Mouse (Mus musculus): Measurements from ENCODE around the gene Rab5c. TPM values are rescaled to one million over a fixed set of nuclear protein-coding genes. Genes with fewer than 3 reads are reported as not detected.

Gene Rab5c
- polyA plus RNA-seq, 1 experiment from 2014 or later: 63.3 TPM

DNA sequence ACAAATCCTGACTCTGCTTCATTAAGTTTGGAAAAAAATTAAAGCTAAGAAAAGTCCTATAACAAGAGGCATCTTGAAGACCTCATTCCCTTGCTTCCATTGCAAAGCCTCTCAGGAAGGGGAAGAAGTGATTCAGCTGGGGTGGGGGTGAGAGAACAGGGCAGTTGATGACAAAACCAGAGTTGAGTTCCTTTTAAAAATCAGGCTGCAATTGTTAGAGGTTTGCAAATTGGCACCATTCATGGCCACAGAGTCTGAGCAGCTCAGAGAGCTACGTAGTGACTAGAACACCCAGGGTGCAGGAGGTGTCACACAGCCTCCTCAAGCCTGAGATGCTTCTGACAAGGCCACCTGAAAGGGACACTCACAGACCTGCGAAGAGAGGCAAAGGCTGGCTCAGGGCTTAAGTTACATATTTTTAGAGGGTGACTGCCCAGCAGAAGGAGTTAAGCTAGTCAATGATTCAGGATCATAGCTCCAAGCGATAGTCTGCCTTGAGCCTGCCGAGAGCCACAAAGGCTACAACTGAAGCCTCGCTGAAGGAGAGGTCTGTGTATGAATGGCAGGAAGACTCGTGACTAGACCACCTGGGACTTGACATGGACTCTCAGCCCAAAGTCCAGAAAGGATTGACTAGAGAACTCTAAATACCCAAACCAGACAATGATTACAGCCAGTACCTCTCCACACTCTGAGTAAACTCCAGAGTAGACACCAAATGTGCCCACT is 7.4 kb downstream of the Rab5c start:
- no peak for DNase-seq (ENCODE audit: low spot score)
- Histone ChIP-seq H3K9ac (ENCODE audit: low read length) (no peak overlapping the region), H3K4me3 (ENCODE audit: low read depth, low read length) (no peak overlapping the region), H3K36me3 (ENCODE audit: control insufficient read depth, insufficient read depth, low read length) (no peaks in the 10 kb centered on the region), H3K27me3 (ENCODE audit: control insufficient read depth, insufficient read depth, low read length) (no peaks in the 10 kb centered on the region), H3K4me1 (ENCODE audit: control insufficient read depth, insufficient read depth, low read length) (no peaks in the 10 kb centered on the region), H3K4me2 (ENCODE audit: low read depth) (no peak overlapping the region), H3K27ac (ENCODE audit: low read depth, low read length) (no peak overlapping the region), H3K9me3 (ENCODE audit: control insufficient read depth, low read length) (no peaks in the 10 kb centered on the region)
- WGBS: 82% methylated on average over 6 of the region's 6 CpGs
- no peak for ATAC-seq (ENCODE audit: insufficient read depth, low FRiP score, low TSS enrichment)

DNA sequence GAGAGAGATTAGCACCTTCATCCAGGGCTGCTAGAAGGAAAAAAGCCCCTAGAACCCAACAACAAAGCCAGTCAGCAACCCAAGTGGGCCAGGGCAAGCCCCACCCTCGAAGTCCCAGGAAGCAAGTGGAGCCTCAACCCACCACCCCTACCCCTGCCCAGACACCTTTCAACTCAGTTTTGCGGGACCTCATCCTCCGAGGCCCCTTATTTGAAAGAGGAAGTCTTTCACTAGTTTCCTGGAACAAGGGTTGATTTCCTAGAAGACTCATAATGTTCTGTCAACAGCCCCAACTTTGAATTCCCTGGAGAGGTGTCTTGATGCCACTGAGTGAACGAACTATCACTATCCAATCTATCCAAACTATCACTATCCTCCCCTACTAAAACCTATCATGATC is 8.0 kb downstream of the Rab5c start:
- Histone ChIP-seq H3K4me3 (ENCODE audit: low read depth, low read length) (no peak overlapping the region), H3K9ac (ENCODE audit: low read length) (no peak overlapping the region), H3K4me1 (ENCODE audit: control insufficient read depth, insufficient read depth, low read length) (no peaks in the 10 kb centered on the region), H3K27ac (ENCODE audit: low read depth, low read length) (no peak overlapping the region), H3K4me2 (ENCODE audit: low read depth) (no peak overlapping the region), H3K27me3 (ENCODE audit: control insufficient read depth, insufficient read depth, low read length) (no peaks in the 10 kb centered on the region), H3K36me3 (ENCODE audit: control insufficient read depth, insufficient read depth, low read length) (no peaks in the 10 kb centered on the region), H3K9me3 (ENCODE audit: control insufficient read depth, low read length) (no peaks in the 10 kb centered on the region)
- ATAC-seq (ENCODE audit: insufficient read depth, low FRiP score, low TSS enrichment): no peak
- DNase-seq (ENCODE audit: low spot score): no peak
- WGBS: 92% methylated on average over 4 of the region's 4 CpGs

DNA sequence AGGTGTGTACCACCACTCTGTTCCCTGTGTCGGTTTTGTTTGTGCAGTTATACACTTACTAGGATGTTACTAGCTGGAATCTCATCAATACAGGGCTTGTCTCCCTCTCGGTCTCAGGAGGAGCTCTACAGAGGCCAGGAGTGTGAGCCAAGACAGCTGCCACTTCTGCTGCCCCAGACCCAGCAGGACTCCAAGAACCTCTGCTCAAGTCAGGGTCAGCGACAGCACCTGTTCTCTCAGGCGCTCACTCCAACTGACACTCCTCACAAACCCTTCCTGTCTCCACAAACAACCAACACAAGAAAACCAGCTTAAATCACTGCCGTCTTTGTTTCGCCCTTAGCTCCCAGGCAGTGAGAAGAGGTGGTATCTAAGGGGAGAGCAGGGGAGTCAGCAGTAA is 9.4 kb downstream of the Rab5c start:
- Histone ChIP-seq H3K4me1 (ENCODE audit: control insufficient read depth, insufficient read depth, low read length) (no peaks in the 10 kb centered on the region), H3K36me3 (ENCODE audit: control insufficient read depth, insufficient read depth, low read length) (no peaks in the 10 kb centered on the region), H3K9ac (ENCODE audit: low read length) (no peak overlapping the region), H3K9me3 (ENCODE audit: control insufficient read depth, low read length) (no peaks in the 10 kb centered on the region), H3K4me3 (ENCODE audit: low read depth, low read length) (no peak overlapping the region), H3K4me2 (ENCODE audit: low read depth) (no peak overlapping the region), H3K27ac (ENCODE audit: low read depth, low read length) (no peak overlapping the region), H3K27me3 (ENCODE audit: control insufficient read depth, insufficient read depth, low read length) (no peaks in the 10 kb centered on the region)
- 86% methylated on average over 6 of the region's 6 CpGs for WGBS
- DNase-seq (ENCODE audit: low spot score) (no peak), ATAC-seq (ENCODE audit: insufficient read depth, low FRiP score, low TSS enrichment) (no peak)

DNA sequence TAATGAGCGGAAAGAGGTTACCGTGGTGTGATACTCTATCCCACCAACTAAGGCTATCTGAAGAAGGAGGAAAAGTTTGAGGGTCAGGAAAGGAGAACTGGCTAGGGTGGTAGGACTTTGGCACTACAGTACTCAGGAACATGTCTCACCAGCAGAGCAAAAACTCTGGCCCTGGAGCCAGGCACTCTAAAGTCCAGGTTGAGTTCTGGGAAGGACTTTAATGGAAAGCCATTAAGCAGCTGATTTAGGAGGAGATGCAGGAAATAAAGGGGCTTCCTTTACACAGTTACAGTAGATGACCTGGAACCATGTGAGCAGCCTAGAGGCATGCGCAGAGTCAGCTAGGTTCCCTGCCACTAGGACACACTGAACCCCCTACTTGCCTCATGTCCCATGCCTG is 10.8 kb downstream of the Rab5c start:
- no peaks in the 10 kb centered on the region for H3K27me3 ChIP-seq (ENCODE audit: control insufficient read depth, insufficient read depth, low read length)
- H3K4me2 ChIP-seq (ENCODE audit: low read depth): no peak overlapping the region
- no peak overlapping the region for H3K4me3 ChIP-seq (ENCODE audit: low read depth, low read length)
- no peak overlapping the region for H3K27ac ChIP-seq (ENCODE audit: low read depth, low read length)
- no peaks in the 10 kb centered on the region for H3K9me3 ChIP-seq (ENCODE audit: control insufficient read depth, low read length)
- no peaks in the 10 kb centered on the region for H3K36me3 ChIP-seq (ENCODE audit: control insufficient read depth, insufficient read depth, low read length)
- WGBS: 97% methylated on average over 3 of the region's 3 CpGs
- H3K9ac ChIP-seq (ENCODE audit: low read length): no peak overlapping the region
- ATAC-seq (ENCODE audit: insufficient read depth, low FRiP score, low TSS enrichment): no peak
- no peaks in the 10 kb centered on the region; the same call in 1 of the 2 replicates for H3K4me1 ChIP-seq (ENCODE audit: control insufficient read depth, insufficient read depth, low read length)
- DNase-seq (ENCODE audit: low spot score): no peak

DNA sequence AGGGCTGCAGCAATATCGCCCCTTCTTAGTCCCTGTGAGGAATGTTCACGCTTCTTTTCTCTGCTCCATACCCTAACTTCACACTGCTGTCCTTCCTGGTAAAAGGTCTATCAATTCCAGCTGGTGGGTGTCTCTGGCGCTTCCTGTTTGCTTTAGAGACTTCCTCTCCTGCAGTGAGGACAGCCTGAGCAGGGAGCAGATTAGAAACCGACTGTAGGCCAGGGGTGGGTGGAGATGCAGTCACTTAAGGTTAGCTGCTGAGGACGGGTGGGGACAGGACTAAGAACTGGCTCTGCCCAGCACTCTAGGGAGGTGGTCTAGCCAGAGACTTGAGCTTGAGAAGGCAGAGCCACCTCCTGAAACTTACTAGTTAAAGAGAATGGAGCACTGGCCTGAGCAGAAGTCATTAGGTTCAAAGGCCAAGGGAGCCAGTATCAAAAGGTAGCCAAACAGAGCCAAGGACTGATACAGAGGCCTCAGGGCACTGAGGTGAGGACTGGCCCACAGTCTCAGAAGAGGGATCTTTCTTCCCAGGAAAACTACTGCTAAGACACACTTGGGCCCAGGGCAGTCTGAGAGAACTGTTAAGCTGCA is 13.0 kb downstream of the Rab5c start:
- H3K4me2 ChIP-seq (ENCODE audit: low read depth): no peak overlapping the region
- H3K4me1 ChIP-seq (ENCODE audit: control insufficient read depth, insufficient read depth, low read length): no peaks in the 10 kb centered on the region; the same call in 1 of the 2 replicates
- no peak overlapping the region for H3K27ac ChIP-seq (ENCODE audit: low read depth, low read length)
- no peaks in the 10 kb centered on the region for H3K27me3 ChIP-seq (ENCODE audit: control insufficient read depth, insufficient read depth, low read length)
- ATAC-seq (ENCODE audit: insufficient read depth, low FRiP score, low TSS enrichment): no peak
- H3K9me3 ChIP-seq (ENCODE audit: control insufficient read depth, low read length): no peaks in the 10 kb centered on the region
- H3K9ac ChIP-seq (ENCODE audit: low read length): 0 out of 2 replicates have a peak overlapping the region, but pooled peaks have one; percentile 6
- H3K36me3 ChIP-seq (ENCODE audit: control insufficient read depth, insufficient read depth, low read length): no peaks in the 10 kb centered on the region
- no peak overlapping the region for H3K4me3 ChIP-seq (ENCODE audit: low read depth, low read length)
- 49% methylated on average over 5 of the region's 5 CpGs for WGBS
- no peak for DNase-seq (ENCODE audit: low spot score)

DNA sequence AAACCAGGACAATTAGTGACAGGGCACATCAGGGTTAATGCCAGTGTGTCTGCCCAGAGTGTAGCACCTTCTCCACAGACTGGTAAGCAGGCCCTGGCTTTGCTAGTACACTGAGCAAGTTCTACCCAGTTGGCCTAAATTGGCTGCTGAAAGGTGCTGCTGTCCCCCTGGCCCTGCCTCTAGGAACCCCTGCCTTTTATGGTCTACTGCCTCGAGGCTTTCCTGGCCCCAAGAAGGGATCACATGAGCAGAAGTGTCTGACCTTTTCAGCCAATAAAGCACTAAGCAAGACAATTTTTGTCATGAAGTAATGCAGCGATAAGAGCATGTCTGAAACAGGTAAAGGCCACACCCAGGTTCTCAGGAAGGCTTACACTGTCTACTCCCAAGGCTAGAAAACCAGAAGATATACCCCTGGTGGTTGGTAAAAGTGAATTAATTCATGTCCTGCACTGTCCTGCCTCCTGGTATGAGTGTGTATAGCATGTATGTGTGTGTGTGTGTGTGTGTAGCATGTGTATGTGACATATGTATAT is 15.5 kb downstream of the Rab5c start:
- 51% methylated on average over 2 of the region's 2 CpGs for WGBS
- Histone ChIP-seq H3K36me3 (ENCODE audit: control insufficient read depth, insufficient read depth, low read length) (peaks cover 3% of the 10 kb centered on the region), H3K27ac (ENCODE audit: low read depth, low read length) (no peak overlapping the region), H3K4me2 (ENCODE audit: low read depth) (no peak overlapping the region), H3K4me3 (ENCODE audit: low read depth, low read length) (no peak overlapping the region), H3K27me3 (ENCODE audit: control insufficient read depth, insufficient read depth, low read length) (no peaks in the 10 kb centered on the region), H3K9me3 (ENCODE audit: control insufficient read depth, low read length) (no peaks in the 10 kb centered on the region), H3K4me1 (ENCODE audit: control insufficient read depth, insufficient read depth, low read length) (no peaks in the 10 kb centered on the region; the same call in 1 of the 2 replicates), H3K9ac (ENCODE audit: low read length) (no peak overlapping the region)
- DNase-seq (ENCODE audit: low spot score): no peak
- ATAC-seq (ENCODE audit: insufficient read depth, low FRiP score, low TSS enrichment): no peak

DNA sequence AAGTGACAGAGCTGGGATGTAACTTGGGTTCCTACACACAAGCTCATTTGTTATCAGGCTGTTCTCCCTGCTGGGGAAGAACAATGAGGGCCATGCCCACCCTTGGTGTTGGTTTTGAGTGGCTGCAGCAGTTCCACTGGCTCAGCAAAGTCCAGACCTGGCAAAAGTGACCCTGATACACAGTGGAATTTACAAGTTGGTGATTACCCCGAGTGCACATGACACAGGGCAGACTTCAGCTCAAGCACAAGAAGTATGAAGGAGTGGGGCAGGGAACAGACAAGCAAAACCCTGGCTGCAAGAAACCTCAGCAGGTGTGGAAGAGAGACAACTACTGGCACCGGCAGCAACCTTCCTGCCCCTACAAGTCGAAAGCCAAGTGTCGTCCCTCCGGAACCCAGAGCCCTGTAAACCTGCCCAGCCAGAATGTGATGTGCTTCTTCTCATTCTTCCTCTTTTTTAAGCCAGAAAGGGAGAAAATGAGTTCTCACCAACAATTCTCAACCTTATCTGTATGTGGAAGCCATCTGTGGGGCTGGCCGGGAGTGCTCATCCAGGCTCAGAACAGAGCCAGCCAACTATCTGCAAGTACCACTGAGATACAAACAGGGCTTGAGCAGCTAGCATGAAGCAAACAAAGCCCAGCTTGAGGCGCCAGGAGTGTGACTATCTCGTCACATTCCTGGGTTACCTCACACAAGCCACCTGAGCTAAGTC is 16.1 kb downstream of the Rab5c start:
- Histone ChIP-seq H3K4me2 (ENCODE audit: low read depth) (no peak overlapping the region), H3K36me3 (ENCODE audit: control insufficient read depth, insufficient read depth, low read length) (peaks cover 3% of the 10 kb centered on the region), H3K4me3 (ENCODE audit: low read depth, low read length) (no peak overlapping the region), H3K9ac (ENCODE audit: low read length) (no peak overlapping the region), H3K4me1 (ENCODE audit: control insufficient read depth, insufficient read depth, low read length) (no peaks in the 10 kb centered on the region; the same call in 1 of the 2 replicates), H3K9me3 (ENCODE audit: control insufficient read depth, low read length) (no peaks in the 10 kb centered on the region), H3K27ac (ENCODE audit: low read depth, low read length) (no peak overlapping the region), H3K27me3 (ENCODE audit: control insufficient read depth, insufficient read depth, low read length) (no peaks in the 10 kb centered on the region)
- DNase-seq (ENCODE audit: low spot score) (no peak), ATAC-seq (ENCODE audit: insufficient read depth, low FRiP score, low TSS enrichment) (no peak)
- 78% methylated on average over 8 of the region's 8 CpGs for WGBS

DNA sequence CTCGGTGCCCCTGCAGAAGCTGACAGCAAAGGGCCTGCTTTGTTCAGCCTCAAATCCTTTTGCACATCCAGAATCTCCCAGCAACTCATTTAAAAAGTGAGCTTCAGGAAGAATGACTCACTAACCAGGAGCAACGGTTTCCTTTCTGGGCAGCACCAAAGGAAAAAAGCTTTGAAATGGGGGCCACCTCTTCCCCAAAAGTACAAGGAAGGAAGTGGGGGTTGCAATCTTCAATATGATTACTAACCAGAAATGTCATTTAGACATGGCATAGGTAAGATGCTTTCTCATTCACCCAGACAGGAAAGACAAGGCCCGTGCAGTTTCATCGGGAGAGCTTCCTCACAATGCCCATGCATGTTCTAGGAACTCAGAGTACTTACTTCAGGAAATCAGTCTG is 16.8 kb downstream of the Rab5c start:
- Histone ChIP-seq H3K9ac (ENCODE audit: low read length) (peak overlapping the region; percentile 6; the same call in 1 of the 2 replicates), H3K4me1 (ENCODE audit: control insufficient read depth, insufficient read depth, low read length) (no peaks in the 10 kb centered on the region; the same call in 1 of the 2 replicates), H3K9me3 (ENCODE audit: control insufficient read depth, low read length) (no peaks in the 10 kb centered on the region), H3K36me3 (ENCODE audit: control insufficient read depth, insufficient read depth, low read length) (peaks cover 3% of the 10 kb centered on the region), H3K27me3 (ENCODE audit: control insufficient read depth, insufficient read depth, low read length) (no peaks in the 10 kb centered on the region), H3K4me2 (ENCODE audit: low read depth) (no peak overlapping the region), H3K27ac (ENCODE audit: low read depth, low read length) (no peak overlapping the region), H3K4me3 (ENCODE audit: low read depth, low read length) (no peak overlapping the region)
- no peak for DNase-seq (ENCODE audit: low spot score)
- WGBS: 81% methylated on average over 4 of the region's 4 CpGs
- no peak for ATAC-seq (ENCODE audit: insufficient read depth, low FRiP score, low TSS enrichment)
